Mouse (Mus musculus): Measurements from ENCODE around the gene Smim15.

DNA sequence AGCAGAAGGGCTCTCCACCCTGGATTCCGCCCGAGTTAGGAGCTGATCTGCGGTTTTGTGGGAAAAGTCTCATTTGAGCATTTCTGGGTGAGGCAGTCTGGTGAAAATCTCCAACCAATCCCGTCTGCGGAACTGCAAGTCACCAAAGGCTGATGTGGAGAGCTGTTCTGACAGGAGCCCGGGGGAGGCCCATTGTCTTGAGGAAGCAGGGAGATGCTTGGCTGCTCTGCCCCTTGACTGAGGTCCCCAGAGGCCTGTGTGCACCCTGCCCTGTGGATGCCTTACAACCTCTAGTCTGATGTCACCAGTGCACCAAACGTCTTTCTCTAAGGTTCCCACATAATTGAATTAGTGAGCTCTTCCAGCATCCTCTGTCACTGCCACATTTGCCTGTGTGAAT is 49.0 kb upstream of the Smim15 start:
- TF ChIP-seq CTCF (IDR thresholded peaks at IDR 0.05; ENCODE audit: borderline replicate concordance, insufficient read depth, low read length) (no peak), POLR2A (IDR thresholded peaks at IDR 0.05; ENCODE audit: low read depth, low read length) (no peak)
